Mouse (Mus musculus): ENCODE results near the gene Slc48a1. TPM values are rescaled to one million over a fixed set of nuclear protein-coding genes. Genes with fewer than 3 reads are reported as not detected.

Slc48a1 gene
- polyA plus RNA-seq, 1 experiment from 2014 or later: 36.5 TPM

- H3K27me3 ChIP-seq (ENCODE audit: control insufficient read depth, insufficient read depth, low read length): no peaks in the 10 kb centered on the region
- no peak overlapping the region for H3K27ac ChIP-seq (ENCODE audit: low read length)
- WGBS: 93% methylated on average over 6 of the region's 6 CpGs
- no peaks in the 10 kb centered on the region for H3K36me3 ChIP-seq (ENCODE audit: control insufficient read depth, insufficient read depth, low read length)
- H3K9me3 ChIP-seq (replicated peaks; ENCODE audit: control insufficient read depth, low read length): no peaks in the 10 kb centered on the region
- no peak for ATAC-seq (ENCODE audit: insufficient read depth, low FRiP score)
- H3K4me1 ChIP-seq (ENCODE audit: control insufficient read depth, insufficient read depth, low read length): peaks cover 31% of the 10 kb centered on the region
- no peak overlapping the region for H3K9ac ChIP-seq (ENCODE audit: low read length)
- no peak overlapping the region for H3K4me3 ChIP-seq (replicated peaks; ENCODE audit: low read length)
- no peak overlapping the region for H3K4me2 ChIP-seq (ENCODE audit: low read depth, low read length)
These were observed 63.1 kb downstream of the Slc48a1 start for GRCm38 (mm10) chr15:97841383-97841782.

DNA sequence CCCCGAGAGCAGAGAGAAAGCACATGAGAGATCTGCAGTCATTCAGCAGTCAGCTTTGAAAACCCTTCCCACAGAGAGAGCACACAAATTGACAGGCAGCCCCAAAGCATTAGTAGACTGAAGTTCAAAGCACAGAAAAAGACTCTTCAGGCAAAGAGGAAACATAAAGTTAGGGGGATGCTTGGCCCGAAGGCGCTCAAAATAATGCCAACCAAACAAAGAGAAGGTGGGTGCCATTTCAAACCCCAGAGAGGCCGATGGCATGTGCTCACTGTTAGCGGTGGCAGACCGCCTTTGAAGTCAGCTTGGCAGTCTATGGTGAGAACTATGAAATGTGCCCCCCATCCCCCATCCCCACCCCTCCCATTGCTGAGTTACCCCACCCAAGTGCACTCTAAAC, 63.7 kb downstream of the Slc48a1 start:
- Histone ChIP-seq H3K27ac (ENCODE audit: low read length) (no peak overlapping the region), H3K4me2 (ENCODE audit: low read depth, low read length) (no peak overlapping the region), H3K36me3 (ENCODE audit: control insufficient read depth, insufficient read depth, low read length) (no peaks in the 10 kb centered on the region), H3K9ac (ENCODE audit: low read length) (no peak overlapping the region), H3K27me3 (ENCODE audit: control insufficient read depth, insufficient read depth, low read length) (no peaks in the 10 kb centered on the region), H3K4me1 (ENCODE audit: control insufficient read depth, insufficient read depth, low read length) (peaks cover 27% of the 10 kb centered on the region), H3K9me3 (replicated peaks; ENCODE audit: control insufficient read depth, low read length) (no peaks in the 10 kb centered on the region), H3K4me3 (replicated peaks; ENCODE audit: low read length) (no peak overlapping the region)
- no peak for ATAC-seq (ENCODE audit: insufficient read depth, low FRiP score)
- 86% methylated on average over 6 of the region's 6 CpGs for WGBS

Other genes with a start within 250 kb of the Slc48a1 start
- 20.5 and 20.6 TPM in 2 replicates for gene Rpap3, start 72.7 kb upstream of the Slc48a1 start, polyA plus RNA-seq (2015; fragmentation: Nextera tagmentation; extraction: Ambion mirVana)
- 6.4 and 18.3 TPM in 2 replicates for gene Endou, start 47.2 kb upstream of the Slc48a1 start, polyA plus RNA-seq (2015; fragmentation: Nextera tagmentation; extraction: Ambion mirVana)
- 9.4 and 12.6 TPM in 2 replicates for gene Rapgef3, start 10.5 kb upstream of the Slc48a1 start, polyA plus RNA-seq (2015; fragmentation: Nextera tagmentation; extraction: Ambion mirVana)
- 20.4 and 23.2 TPM in 2 replicates for gene Hdac7, start 66.0 kb downstream of the Slc48a1 start, polyA plus RNA-seq (2015; fragmentation: Nextera tagmentation; extraction: Ambion mirVana)
- gene Vdr, start 132.1 kb downstream of the Slc48a1 start, polyA plus RNA-seq (2015; fragmentation: Nextera tagmentation; extraction: Ambion mirVana): 2.3 and 2.5 TPM in 2 replicates
- 43.1 and 45.3 TPM in 2 replicates for gene Tmem106c, start 185.7 kb downstream of the Slc48a1 start, polyA plus RNA-seq (2015; fragmentation: Nextera tagmentation; extraction: Ambion mirVana)
- 0.59 and 0.85 TPM in 2 replicates for gene Col2a1, start 226.2 kb downstream of the Slc48a1 start, polyA plus RNA-seq (2015; fragmentation: Nextera tagmentation; extraction: Ambion mirVana)

All from stomach, embryonic 16.5 days (tissue).